Mouse (Mus musculus): ENCODE data around the gene Lnx2.

DNA sequence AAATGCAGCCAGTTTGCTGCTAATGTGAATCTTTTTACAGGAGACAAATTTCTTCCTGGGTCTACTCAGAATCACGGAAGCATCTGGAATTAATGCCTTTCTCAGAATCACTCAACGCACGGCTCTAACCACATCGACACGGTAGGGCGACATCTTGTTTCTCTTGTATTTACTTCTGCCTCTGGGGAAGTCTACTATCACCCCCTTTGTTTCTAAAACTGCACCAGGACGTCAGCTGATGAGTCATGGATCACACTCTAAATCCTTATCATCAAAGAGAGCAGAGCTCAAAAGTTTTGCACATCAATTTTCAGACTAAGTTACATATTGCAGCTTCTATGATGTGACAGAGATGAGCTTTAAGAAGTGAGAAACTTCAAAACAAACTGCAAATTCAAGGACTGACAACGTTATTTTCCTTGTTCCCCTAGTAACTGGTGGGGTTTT, 13.1 kb downstream of the Lnx2 start:
- TF ChIP-seq EP300 (IDR thresholded peaks at IDR 0.05; ENCODE audit: low read length): peak; percentile 84
- no peak for TF ChIP-seq POLR2A (IDR thresholded peaks at IDR 0.05; ENCODE audit: low read depth, low read length)
- no peak for TF ChIP-seq CTCF (conservative IDR thresholded peaks at IDR 0.05 in 1 of 2, IDR thresholded peaks at IDR 0.05 in 1 of 2; ENCODE audit: low read depth in 2 of 2, low read length in 2 of 2)
- no peak for TF ChIP-seq ZNF384 (IDR thresholded peaks at IDR 0.05; ENCODE audit: low read depth, low read length)
- no peak; the same call in 1 of the 2 replicates for TF ChIP-seq HCFC1 (IDR thresholded peaks at IDR 0.05; ENCODE audit: low read depth, low read length)
- TF ChIP-seq CHD1 (IDR thresholded peaks at IDR 0.05; ENCODE audit: low read depth, low read length): peak; percentile 86
